Mouse (Mus musculus): ENCODE data around the gene Trio. TPM values are rescaled to one million over a fixed set of nuclear protein-coding genes. Genes with fewer than 3 reads are reported as not detected.

The Trio gene
- polyA plus RNA-seq, 1 experiment = 47.5 TPM

DNA sequence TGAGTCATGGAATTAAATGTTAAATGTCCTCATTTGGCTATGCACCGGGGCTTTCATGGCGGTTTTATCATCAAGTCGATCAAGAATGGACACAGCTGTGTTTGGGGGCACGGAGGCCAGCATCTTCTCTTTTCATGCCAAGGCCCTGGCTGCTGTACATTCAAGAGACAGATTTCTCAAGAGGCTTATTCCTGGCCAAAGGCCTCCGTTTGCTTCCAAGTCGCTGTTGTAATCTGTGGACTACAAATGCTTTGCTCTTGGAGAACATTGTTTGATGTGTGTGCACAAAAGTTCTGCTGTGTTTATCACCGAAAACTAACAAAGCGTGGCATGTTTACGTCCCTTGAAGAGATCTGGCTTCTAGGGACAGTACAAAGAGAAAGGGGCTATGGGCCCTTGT, 314.9 kb downstream of the Trio start:
- DNase-seq = no peak
- Histone ChIP-seq H3K4me1 (ENCODE audit: control insufficient read depth, insufficient read depth, low read length) (peaks cover 3% of the 10 kb centered on the region; the same call in 1 of the 2 replicates), H3K4me3 (replicated peaks; ENCODE audit: extremely low read depth, low read depth, low read length) (no peak overlapping the region)
- 59% methylated on average over 9 of the region's 9 CpGs for WGBS
- no peak for TF ChIP-seq CTCF (IDR thresholded peaks at IDR 0.05; ENCODE audit: insufficient read depth, low read length)
- TF ChIP-seq POLR2A (IDR thresholded peaks at IDR 0.05; ENCODE audit: borderline replicate concordance, extremely low read depth, low read depth, low read length) = no peak

DNA sequence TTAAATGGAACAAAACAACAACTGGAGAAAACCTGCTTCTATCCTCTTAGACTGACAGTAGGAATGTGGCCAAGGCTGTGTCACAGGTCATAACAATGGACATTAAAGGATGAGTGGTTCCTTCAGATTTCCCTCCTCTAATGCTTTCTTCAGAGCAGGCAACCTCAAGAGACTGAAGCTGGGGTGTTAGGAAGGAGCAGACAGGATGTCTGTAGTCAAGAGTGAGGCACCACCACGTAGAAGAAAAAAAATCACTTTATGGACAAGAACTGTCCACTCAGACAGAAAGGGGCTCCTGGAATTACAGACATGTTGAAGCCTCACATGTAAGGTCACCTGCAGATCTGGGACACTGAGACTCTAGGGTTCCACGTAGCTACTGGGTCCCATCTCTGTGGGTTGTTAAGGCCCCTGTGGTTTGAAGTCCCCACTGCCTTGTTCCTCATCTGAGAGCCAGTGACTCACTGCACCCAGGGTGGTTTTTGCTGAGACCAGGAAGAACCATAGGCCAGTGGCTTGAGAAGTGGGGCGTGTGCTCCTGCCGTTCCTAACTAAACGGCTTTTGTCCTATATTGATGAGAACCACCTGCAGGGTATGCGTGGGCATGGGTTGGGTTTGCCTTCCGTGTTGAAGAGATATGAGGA, 316.6 kb downstream of the Trio start:
- DNase-seq = no peak
- peaks cover 3% of the 10 kb centered on the region; the same call in 1 of the 2 replicates for H3K4me1 ChIP-seq (ENCODE audit: control insufficient read depth, insufficient read depth, low read length)
- no peak overlapping the region for H3K4me3 ChIP-seq (replicated peaks; ENCODE audit: extremely low read depth, low read depth, low read length)
- no peak for TF ChIP-seq CTCF (IDR thresholded peaks at IDR 0.05; ENCODE audit: insufficient read depth, low read length)
- TF ChIP-seq POLR2A (IDR thresholded peaks at IDR 0.05; ENCODE audit: borderline replicate concordance, extremely low read depth, low read depth, low read length) = no peak
- WGBS = 73% methylated on average over 7 of the region's 7 CpGs

DNA sequence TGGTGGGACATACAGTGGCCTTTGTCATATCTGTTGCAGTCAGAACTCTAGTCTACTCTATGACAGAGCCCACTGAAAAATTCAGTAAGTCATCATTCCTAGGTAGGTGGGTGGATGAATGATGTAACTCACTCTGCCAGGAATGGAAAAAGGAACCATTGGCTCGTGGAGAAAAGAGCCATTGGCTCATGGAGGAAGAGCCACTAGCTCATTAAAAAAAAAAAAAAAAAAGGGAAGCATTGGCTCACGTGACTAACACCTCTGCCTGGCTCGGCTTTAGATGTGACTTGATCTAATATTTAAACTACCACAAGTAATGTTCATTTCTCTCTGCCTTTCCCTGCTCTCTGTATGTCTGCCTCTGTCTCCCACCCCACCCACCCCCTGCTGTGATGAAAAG, 317.1 kb downstream of the Trio start:
- DNase-seq = no peak
- no peak overlapping the region for H3K4me3 ChIP-seq (replicated peaks; ENCODE audit: extremely low read depth, low read depth, low read length)
- 42% methylated on average over 3 of the region's 3 CpGs for WGBS
- peaks cover 3% of the 10 kb centered on the region; the same call in 1 of the 2 replicates for H3K4me1 ChIP-seq (ENCODE audit: control insufficient read depth, insufficient read depth, low read length)
- TF ChIP-seq POLR2A (IDR thresholded peaks at IDR 0.05; ENCODE audit: borderline replicate concordance, extremely low read depth, low read depth, low read length) = no peak
- TF ChIP-seq CTCF (IDR thresholded peaks at IDR 0.05; ENCODE audit: insufficient read depth, low read length) = no peak

DNA sequence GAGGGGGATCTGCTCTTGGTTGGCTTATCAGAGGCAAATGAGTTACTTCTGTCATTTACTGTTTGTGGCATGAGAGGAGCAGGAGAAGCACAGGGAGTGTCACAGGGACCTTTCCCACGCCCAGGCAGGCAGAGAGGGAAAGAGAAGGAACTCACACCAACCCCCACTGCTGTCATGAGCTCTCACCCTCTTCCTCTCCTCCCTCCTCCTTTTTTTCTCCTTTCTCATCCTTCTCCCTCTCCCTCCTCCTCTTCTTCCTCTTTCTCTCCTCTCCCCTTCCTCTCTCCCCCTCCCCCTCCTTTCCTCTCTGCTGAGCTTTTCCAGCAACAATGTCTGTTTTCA, 322.7 kb downstream of the Trio start:
- 25% methylated on average over 1 of the region's 1 CpGs for WGBS
- Histone ChIP-seq H3K4me1 (ENCODE audit: control insufficient read depth, insufficient read depth, low read length) (0 out of 2 replicates have a peak, but pooled peaks cover 3% of the 10 kb centered on the region), H3K4me3 (replicated peaks; ENCODE audit: extremely low read depth, low read depth, low read length) (no peak overlapping the region)
- DNase-seq = no peak
- TF ChIP-seq POLR2A (IDR thresholded peaks at IDR 0.05; ENCODE audit: borderline replicate concordance, extremely low read depth, low read depth, low read length) = no peak
- TF ChIP-seq CTCF (IDR thresholded peaks at IDR 0.05; ENCODE audit: insufficient read depth, low read length) = no peak

DNA sequence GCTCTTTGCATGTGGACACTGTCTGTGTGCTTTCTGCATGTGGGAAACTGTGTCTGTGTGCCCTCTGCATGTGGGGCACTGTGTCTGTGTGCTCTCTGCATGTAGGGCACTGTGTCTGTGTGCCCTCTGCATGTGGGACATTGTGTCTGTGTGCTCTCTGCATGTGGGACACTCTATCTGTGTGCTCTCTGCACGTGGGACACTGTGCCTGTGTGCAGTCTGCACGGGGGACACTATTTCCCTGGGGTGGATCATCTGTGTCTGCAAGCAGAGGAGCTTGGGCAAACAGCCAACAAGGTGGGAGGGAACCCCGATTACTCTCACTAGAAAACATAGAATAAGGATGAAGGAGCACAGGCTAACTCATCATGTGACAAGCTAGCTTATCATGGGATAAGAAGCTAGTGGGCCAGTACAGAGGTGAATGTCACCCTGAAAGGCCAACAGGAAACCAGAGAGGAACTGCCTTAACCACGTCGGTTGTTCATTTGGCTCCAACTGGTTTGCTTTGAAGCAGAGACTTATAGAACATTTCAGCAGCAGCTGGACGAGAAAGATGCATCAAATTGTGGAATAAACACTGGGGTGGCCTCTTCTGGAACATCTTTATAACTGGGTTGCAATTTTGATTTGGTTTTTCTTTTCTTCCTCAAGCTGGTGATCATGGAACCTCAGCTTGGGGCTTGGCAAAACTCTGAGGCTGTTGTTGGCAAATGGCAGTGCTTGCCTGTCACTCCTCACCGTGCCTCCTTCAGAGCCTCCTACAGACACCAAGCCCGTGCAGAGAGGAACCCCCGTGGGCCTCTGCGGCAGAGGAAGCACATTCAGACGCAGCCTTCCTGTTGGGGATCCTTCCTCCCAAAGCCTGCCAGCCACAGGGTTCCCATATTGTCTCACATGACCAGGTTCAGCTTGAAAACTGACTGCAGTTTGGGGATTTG, 323.3 kb downstream of the Trio start:
- TF ChIP-seq POLR2A (IDR thresholded peaks at IDR 0.05; ENCODE audit: borderline replicate concordance, extremely low read depth, low read depth, low read length) = no peak
- TF ChIP-seq CTCF (IDR thresholded peaks at IDR 0.05; ENCODE audit: insufficient read depth, low read length) = no peak
- Histone ChIP-seq H3K4me3 (replicated peaks; ENCODE audit: extremely low read depth, low read depth, low read length) (no peak overlapping the region), H3K4me1 (ENCODE audit: control insufficient read depth, insufficient read depth, low read length) (0 out of 2 replicates have a peak, but pooled peaks cover 3% of the 10 kb centered on the region)
- 18% methylated on average over 11 of the region's 11 CpGs for WGBS
- DNase-seq = no peak

DNA sequence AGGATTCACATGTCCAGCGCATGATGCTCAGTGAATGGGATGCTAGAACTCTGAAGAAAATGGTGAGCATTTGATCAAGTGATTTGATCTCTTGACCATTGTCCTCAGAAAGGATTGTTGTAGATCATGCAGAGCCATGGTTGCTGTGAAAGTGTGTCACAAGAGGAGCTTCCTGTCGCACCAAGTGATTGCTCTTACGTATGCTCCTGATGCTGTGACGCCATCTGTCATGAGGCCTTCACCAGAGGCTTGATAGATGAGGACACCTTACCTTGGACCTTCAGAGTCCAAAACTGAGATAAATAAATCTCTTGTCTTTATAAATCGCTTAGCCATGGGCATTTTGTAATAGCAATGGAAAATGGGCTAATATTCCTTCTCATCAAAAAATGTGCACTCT, 328.0 kb downstream of the Trio start:
- Histone ChIP-seq H3K4me3 (replicated peaks; ENCODE audit: extremely low read depth, low read depth, low read length) (no peak overlapping the region), H3K4me1 (ENCODE audit: control insufficient read depth, insufficient read depth, low read length) (0 out of 2 replicates have a peak, but pooled peaks cover under 1% of the 10 kb centered on the region)
- DNase-seq = no peak
- no peak for TF ChIP-seq POLR2A (IDR thresholded peaks at IDR 0.05; ENCODE audit: borderline replicate concordance, extremely low read depth, low read depth, low read length)
- no peak for TF ChIP-seq CTCF (IDR thresholded peaks at IDR 0.05; ENCODE audit: insufficient read depth, low read length)
- WGBS = 88% methylated on average over 5 of the region's 5 CpGs

DNA sequence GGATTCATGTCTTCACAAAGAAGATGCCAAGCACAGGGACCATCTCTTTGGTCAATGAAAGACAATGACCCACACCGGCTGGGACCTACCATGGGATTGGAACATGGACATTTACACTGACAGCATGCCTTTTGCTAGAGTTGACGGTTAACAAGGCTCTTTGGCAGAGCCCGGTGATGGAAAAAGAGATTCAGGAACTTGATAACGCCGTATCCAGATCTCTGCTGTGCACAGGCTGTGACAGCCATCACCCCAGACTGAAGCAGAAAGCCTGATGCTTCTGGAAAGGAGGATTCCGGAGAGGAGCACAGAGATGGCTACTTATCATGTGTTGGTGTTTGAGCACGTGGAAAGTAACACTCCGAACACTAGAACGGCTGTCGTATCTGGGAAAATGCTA, 332.4 kb downstream of the Trio start:
- Histone ChIP-seq H3K4me1 (ENCODE audit: control insufficient read depth, insufficient read depth, low read length) (no peaks in the 10 kb centered on the region), H3K4me3 (replicated peaks; ENCODE audit: extremely low read depth, low read depth, low read length) (no peak overlapping the region)
- 79% methylated on average over 10 of the region's 10 CpGs for WGBS
- DNase-seq = no peak
- TF ChIP-seq CTCF (IDR thresholded peaks at IDR 0.05; ENCODE audit: insufficient read depth, low read length) (no peak), POLR2A (IDR thresholded peaks at IDR 0.05; ENCODE audit: borderline replicate concordance, extremely low read depth, low read depth, low read length) (no peak)

DNA sequence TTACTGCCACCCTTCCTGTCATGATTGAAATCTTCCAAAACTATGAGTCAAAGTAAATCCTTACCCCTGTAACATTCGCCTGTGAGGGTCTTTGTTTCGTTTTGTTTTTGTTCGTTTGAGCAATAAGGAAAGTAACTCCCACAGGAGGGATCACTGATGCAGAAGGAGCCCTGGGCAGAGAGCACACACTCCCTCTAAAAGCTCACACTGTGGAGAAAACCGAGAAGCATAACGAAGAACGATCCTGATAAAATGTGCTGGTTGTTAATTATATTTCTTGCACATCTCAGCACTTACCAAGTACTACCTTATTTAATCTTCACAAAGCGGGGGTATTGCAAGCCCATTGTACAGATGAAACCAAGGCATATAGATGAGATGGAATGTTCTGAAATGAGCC, 333.5 kb downstream of the Trio start:
- no peak overlapping the region for H3K4me3 ChIP-seq (replicated peaks; ENCODE audit: extremely low read depth, low read depth, low read length)
- WGBS = 87% methylated on average over 7 of the region's 7 CpGs
- no peaks in the 10 kb centered on the region for H3K4me1 ChIP-seq (ENCODE audit: control insufficient read depth, insufficient read depth, low read length)
- no peak for DNase-seq
- no peak for TF ChIP-seq POLR2A (IDR thresholded peaks at IDR 0.05; ENCODE audit: borderline replicate concordance, extremely low read depth, low read depth, low read length)
- no peak for TF ChIP-seq CTCF (IDR thresholded peaks at IDR 0.05; ENCODE audit: insufficient read depth, low read length)

DNA sequence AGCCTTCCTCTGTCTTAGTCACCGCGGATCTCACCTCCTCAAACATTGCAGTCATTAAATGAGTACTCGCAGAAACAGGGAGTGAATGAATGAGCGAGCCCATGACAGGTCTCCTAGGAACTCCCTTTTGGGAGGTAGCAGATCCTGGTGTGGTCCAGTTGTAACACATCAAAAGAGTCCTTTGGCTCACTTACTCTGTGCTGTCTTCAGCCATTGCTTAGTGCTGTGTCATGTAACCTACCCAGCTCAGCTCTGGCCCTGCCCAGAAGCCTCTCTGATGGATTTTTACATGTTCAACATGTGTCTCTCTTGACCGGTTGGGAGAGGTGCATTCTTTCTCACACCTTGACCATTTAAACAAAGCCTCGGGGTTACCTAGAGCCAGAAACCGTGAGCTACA, 334.4 kb downstream of the Trio start:
- TF ChIP-seq CTCF (IDR thresholded peaks at IDR 0.05; ENCODE audit: insufficient read depth, low read length) (no peak), POLR2A (IDR thresholded peaks at IDR 0.05; ENCODE audit: borderline replicate concordance, extremely low read depth, low read depth, low read length) (no peak)
- WGBS = 79% methylated on average over 7 of the region's 7 CpGs
- no peak overlapping the region for H3K4me3 ChIP-seq (replicated peaks; ENCODE audit: extremely low read depth, low read depth, low read length)
- no peak for DNase-seq
- no peaks in the 10 kb centered on the region for H3K4me1 ChIP-seq (ENCODE audit: control insufficient read depth, insufficient read depth, low read length)
